Mouse (Mus musculus) megakaryocyte progenitor cell, adult 5-6 weeks (primary cell): Measurements from ENCODE around the gene Perp. TPM values are rescaled to one million over a fixed set of nuclear protein-coding genes. Genes with fewer than 3 reads are reported as not detected.

Experiments
- ATAC-seq: replicated peaks from 2 replicates; pipeline ENCODE4 v1.8.0; 2016; ENCODE audit warnings: mild to moderate bottlenecking, moderate TSS enrichment, inconsistent platforms; ENCODE audit not compliant: poor library complexity
- total RNA-seq, 2 experiments: library from RNA; stranded (forward) in 1 of 2; stranded (reverse) in 1 of 2; fragments of 157-497, 149-512 nt in 1 of 2; fragments of 200-1000 nt in 1 of 2; gene quantifications; 2 replicates each; pipeline versions ENCODE4 v1.2.3 to v1.2.4; 2015 to 2017

Perp gene
- total RNA-seq, 2 experiments from 2014 or later = 0.42 to 1.3 TPM

- ATAC-seq = no peak
Measured at GRCm38 (mm10) chr10:18860831-18861230, 16.0 kb downstream of the Perp start.

GRCm38 (mm10) chr10:18861418-18861817 is 16.6 kb downstream of the Perp start:
- no peak for ATAC-seq

- ATAC-seq = no peak
Measured at GRCm38 (mm10) chr10:18863332-18863731, 18.5 kb downstream of the Perp start.

DNA sequence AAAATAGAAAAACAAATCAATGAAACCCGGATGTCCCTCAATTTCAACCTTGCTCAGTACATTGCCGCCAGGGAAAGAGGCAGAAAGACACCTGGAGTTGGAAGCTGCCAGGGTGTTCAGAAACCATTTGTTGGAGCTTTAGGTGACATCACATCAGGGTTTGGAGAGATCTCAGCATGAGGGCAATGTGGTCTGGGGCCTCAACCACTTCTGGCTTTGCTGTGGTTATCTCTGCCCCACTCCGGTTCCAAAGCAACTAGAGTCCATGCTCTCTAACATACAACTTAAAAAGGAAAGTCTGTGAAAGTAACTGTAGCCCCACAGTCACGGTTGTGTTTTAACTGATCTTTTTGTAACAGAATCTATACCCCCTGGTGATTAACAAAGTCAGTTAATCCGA is 19.9 kb downstream of the Perp start:
- peak; percentile 39; the same call in 1 of the 2 replicates for ATAC-seq

DNA sequence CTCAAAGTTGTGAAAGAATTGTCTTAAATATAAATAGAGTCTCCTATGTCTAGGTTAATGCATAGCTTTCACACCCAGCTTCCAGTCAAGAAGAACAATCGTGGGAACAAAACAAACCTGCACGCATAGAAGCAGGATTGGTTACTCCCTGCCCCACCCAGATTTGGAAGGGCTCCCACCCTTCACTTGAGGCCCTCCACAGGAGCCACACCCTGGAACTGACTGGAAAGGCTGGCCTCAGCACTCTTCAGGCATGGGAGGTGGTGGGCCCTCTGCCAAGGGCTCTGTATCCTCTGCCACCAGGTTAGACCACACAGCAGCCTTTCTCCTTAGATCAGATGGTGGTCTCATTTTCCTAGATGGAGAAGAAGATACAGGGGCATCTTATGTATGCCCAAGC is 26.2 kb downstream of the Perp start:
- ATAC-seq = peak; percentile 74

- no peak for ATAC-seq
Measured at GRCm38 (mm10) chr10:18876211-18876610, 31.4 kb downstream of the Perp start.

GRCm38 (mm10) chr10:18878111-18878510 is 33.3 kb downstream of the Perp start:
- no peak for ATAC-seq

GRCm38 (mm10) chr10:18879160-18879559 is 34.3 kb downstream of the Perp start:
- no peak for ATAC-seq

DNA sequence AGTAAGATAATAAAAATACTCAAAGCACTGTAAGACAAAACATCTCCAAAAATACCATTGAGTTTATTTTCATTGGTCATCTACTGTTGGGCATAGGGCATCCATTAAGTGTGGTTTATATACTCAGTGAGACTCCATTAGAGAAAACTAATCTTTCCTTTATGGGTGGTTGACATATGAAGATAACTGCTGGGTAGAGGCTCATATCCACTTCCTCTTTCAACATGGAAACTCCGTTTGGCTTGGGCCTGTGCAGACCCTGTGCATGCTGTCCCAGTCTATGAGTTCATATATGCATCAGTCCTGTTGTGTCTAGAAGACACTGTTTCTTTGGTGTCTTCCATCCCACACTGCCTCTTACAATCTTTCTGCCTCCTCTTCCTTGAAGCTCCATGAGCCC is 34.9 kb downstream of the Perp start:
- 0 out of 2 replicates have a peak, but pooled peaks have one; percentile 34 for ATAC-seq

- no peak for ATAC-seq
Measured at GRCm38 (mm10) chr10:18882190-18882589, 37.4 kb downstream of the Perp start.

DNA sequence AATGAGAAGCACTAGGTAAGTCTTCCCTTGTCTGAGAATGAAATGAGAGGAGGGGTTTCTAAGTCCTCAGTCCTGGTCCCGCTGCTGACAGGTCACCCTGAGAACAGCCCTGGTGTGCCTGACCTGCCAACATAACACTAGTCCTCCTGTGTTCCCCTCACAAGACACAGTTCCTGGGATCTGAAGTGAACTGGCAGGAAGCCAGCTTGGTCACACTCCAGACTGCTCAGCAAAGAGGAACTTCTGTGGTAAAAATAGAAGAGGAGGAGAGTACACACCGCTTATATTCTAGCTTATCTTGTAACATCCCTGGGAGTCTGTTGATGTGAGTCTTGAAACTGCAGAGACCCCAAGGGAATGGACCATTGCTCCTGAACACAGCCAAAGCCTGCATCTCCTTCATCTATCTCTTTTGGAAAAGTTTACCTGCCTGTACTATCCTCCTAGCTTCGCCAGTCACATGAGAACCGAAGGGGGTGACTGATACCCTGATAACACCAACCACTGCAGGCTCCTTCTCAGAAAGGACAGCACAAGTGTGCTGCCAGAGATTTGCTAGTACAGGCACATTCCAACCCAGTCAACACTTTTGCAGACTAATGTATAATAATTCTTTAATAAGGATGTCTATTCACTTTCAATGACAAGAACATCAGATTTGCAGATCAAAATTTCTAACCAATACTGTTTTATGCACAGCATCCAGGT is 42.3 kb downstream of the Perp start:
- peak; percentile 72 for ATAC-seq

- no peak for ATAC-seq
Measured at GRCm38 (mm10) chr10:18888751-18889150, 43.9 kb downstream of the Perp start.

- 0 out of 2 replicates have a peak, but pooled peaks have one; percentile 21 for ATAC-seq
Measured at GRCm38 (mm10) chr10:18889255-18889654, 44.4 kb downstream of the Perp start.

DNA sequence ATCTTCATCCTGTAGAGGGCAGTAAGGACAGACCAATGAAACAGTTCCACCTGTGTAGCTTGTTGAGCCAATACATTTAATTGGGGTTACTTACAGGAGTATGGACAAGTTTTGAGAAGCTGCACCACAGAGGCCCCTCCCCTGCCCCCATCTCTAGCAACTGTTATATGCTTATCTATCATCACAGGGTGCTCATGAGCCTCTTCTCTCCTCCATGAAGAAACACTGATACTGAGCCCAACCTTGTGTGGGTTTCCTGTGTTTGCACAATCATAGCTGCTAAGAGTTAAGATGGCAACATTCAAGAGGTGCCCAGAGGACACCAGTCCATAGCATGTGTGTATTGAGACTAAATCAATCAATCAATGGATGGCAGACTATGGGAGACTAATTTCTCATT is 46.3 kb downstream of the Perp start:
- ATAC-seq = peak; percentile 68

DNA sequence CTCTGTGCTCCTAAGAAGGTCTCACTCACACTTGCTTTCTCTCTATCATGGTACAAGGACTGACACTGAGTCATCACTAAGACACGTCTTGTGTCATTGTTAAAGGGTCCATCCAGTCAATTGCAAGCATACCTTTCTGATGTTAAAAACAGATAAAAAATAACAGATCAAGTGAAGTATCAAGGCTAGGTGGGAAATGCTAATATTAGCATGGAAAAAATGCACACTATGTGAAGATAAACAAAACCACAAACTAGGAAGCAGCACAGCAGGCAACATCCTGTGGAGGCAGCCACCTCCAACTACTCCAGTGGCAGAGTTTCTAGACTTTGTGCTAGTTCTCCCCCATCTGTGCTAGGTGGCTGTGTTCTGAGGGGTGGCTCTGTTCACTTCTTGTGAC is 47.3 kb downstream of the Perp start:
- 0 out of 2 replicates have a peak, but pooled peaks have one; percentile 24 for ATAC-seq

GRCm38 (mm10) chr10:18894259-18895166 is 49.7 kb downstream of the Perp start:
- 0 out of 2 replicates have a peak, but pooled peaks have one; percentile 29 for ATAC-seq

DNA sequence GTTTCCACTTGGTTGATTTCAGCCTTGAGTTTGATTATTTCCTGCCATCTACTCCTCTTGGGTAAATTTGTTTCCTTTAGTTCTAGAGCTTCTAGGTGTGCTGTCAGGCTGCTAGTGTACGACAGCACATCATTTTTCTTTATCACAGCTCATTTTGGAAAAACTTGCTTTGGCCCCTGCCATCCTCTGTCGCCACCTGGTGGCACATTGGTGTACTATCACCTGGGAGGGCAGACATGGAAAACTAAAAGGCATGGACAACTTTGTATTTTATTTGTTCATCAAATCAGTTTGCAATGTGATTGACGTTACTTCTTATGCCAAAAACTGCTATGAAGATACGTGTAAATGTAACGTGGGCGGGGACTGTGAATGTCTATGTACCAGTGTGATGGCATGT is 59.3 kb downstream of the Perp start:
- peak; percentile 76 for ATAC-seq

Other genes starting within 250 kb of the Perp start
- gene Arfgef3, start 101.1 kb upstream of the Perp start, total RNA-seq (2015) = 0.88 and 1.7 TPM in 2 replicates
- gene Arfgef3, start 101.1 kb upstream of the Perp start, total RNA-seq (2017) = 0.79 and 0.95 TPM in 2 replicates
- gene Gm4922, start 58.2 kb upstream of the Perp start, total RNA-seq (2015) = not detected in 2 replicates
- not detected in 2 replicates for gene Gm4922, start 58.2 kb upstream of the Perp start, total RNA-seq (2017)
- 9.1 and 22.4 TPM in 2 replicates for gene Tnfaip3, start 170.6 kb downstream of the Perp start, total RNA-seq (2015)
- gene Tnfaip3, start 170.6 kb downstream of the Perp start, total RNA-seq (2017) = 10.1 and 15.4 TPM in 2 replicates